Mouse (Mus musculus) 416B (cell line): ENCODE measurements at regions not wholly inside any gene's neighbourhood (a gene's known extent, or its start where the extent isn't known, plus 50 kb on each side); places are given as distances from the start of the nearest gene placed in this dataset.
A peak's percentile ranks its signal among the peaks of the same experiment; 100 is the strongest.

Experiments used
- DNase-seq: peaks from one replicate; pipeline ENCODE4 v3.0.0; 2011; ENCODE audit warnings: low read depth

DNA sequence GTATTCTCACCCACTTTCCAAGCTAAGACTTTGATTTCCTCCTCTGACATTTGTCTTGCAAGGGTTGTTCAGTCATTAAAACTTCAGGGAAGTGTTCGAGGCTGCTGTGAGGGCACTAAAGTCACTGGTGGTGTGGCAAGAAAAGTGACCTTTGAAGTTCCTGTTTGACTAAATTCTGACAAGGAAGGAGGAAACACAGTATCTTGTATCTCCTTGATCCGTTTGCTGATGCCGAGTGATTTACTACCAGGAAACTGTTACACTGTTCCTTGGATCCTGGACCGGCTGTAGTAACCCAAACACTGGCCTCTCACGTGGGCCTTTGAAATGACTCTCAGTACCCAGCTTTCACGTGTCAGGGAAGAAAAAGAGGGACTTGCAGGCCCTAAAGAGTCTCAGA lies 53.5 kb upstream of the Ralgapa2 start:
- DNase-seq, result peak; percentile 8

DNA sequence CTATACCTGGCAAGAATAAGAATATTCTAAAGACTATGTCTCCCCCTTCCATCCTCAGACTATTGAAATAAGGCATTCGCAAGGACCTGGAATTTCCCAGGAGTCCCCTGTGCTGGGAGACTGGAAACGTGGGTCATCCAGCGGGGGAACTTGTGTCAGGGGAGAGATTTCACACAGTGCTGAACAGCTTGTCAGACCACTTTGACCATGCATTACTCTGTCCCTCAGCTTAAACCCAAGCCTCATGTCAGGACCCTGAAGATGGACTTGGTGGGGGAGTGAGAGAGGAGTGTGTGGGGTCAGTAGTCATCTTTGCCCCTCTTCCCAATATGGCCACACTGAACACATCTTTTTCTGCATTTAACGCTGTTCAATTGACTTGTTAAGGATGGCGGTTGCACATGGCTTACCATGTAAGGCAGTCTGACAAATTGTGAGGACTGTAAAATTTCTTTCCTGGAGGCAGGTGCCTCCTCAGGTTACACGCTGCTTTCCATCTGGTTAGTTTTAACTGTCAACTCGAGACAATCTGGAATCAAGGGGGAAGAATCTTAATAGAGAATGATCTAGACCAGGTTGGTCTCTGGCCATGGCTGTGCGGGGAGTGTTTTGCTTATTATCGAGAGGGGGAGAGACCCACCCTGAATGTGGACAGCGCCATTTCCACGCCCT lies 56.2 kb upstream of the Ralgapa2 start:
- DNase-seq, result no peak

GRCm38 (mm10) chr2:146571036-146571435 lies 58.9 kb upstream of the Ralgapa2 start:
- no peak for DNase-seq

GRCm38 (mm10) chr2:146571857-146572256 lies 59.7 kb upstream of the Ralgapa2 start:
- no peak for DNase-seq

GRCm38 (mm10) chr2:146575610-146576297 lies 63.6 kb upstream of the Ralgapa2 start:
- DNase-seq, result no peak

DNA sequence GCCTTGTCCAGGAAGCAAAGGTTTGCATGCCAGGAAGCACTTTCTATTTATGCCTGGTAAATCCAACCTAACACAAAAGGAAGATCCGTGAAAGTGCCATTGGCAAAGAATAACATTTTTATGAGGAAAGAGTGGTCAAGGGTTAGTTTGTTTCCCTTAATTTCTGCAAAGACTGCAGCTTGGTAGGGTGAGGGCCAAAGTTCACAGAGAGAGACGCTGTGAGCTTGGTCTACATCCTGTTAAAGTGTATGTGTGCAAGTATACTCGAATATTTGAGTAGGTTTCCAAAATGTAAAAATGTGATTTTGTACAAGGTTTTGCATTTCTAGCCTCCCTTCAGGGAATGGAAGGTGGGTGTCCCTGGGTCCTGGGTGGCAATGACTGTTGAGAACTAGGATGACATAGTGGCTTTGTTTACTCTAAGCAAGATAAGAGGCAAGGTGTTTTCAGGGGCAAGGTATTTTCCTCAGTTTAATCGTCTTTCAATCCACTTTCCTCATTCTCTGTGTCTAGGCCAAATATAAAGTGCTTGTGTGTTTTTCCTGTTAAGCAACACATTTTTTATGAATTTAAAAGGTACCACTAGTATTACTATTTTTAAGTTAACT lies 64.3 kb upstream of the Ralgapa2 start:
- DNase-seq, result no peak

- no peak for DNase-seq
Observed at GRCm38 (mm10) chr2:146577096-146577495, 65.0 kb upstream of the Ralgapa2 start.

DNA sequence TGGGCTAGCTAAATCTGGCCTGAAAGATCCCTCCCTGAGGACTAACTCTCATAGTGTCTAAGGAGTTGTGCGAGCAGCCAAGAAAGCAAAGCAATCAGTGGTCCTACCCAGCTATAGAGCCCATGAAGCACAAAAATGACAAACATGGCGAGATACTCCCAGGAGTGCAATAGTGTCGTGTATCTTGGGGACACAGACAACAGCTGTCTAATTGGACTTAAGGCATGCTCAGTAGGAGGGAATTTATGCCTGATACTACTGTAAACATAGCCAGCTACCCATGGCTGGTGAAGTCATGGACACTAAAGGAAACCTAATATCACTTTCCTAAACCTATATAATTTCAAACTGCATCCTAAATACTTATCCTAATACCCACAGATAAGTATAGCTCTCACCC lies 69.1 kb upstream of the Ralgapa2 start:
- no peak for DNase-seq

DNA sequence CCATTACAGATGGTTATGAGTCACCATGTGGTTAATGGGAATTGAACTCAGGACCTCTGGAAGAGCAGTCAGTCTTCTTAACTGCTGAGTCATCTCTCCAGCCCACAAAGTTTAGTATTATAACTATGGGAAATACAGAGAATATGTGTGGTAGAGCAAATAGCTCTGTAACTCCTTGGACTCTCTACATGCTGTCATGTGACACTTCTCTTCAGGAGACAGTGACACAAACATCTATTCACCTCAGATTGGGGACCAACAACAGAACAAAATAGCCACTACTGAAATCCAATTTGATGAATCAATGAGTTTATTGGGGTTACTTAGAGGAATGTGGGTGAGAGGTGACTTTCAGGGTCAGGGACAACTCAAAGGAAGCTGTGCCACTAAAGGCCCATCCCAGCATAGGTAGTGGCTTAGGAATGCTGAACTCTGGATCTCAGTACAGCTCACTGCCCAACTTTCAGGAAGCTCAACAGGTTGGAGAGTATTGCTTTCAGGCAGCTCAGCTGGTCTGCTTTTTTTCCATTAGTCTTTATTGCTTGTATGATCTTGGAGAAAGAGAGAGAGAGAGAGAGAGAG lies 71.8 kb upstream of the Ralgapa2 start:
- peak; percentile 12 for DNase-seq

- DNase-seq, result no peak
Observed at GRCm38 (mm10) chr2:146586381-146586780, 74.2 kb upstream of the Ralgapa2 start.

DNA sequence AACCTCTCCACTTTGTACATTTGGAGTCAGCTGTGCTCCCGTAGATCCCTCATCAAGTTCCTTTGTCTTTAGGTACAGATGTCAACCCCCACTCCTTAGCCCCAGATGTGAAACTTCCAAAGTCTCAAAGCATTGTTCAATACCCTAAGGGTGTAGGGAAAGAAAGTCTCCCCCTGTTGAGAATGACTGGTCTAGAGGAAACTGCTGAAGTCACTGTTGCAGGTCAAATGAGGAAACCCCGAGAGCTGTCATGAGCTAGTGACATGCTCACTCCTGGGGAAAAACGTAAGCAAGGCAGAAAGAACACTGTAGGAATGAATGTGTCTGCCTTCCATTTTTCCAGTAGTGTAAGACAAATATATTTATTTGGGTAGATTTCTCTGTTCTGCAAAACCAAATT lies 74.8 kb upstream of the Ralgapa2 start:
- no peak for DNase-seq

DNA sequence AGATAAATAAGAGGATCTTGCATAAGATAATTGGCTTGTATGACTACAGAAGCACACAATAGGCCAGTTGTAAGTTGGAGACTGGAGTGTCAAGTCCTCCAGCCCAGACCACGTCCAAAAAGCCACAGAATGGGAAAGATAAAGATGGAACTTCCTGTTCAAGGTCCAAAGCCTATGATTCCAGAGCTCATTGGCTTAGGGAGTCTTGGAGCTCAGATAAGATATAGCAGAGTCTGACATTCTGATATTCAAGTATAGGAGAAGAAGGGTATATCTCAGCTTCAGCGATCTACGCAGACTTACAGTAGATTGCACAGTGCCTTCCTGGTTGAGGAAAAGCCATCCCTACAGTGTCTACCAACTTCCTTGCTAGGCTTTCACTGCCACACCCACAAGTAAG lies 77.7 kb upstream of the Ralgapa2 start:
- no peak for DNase-seq

- DNase-seq, result no peak
Observed at GRCm38 (mm10) chr2:146593291-146593690, 81.1 kb upstream of the Ralgapa2 start.

DNA sequence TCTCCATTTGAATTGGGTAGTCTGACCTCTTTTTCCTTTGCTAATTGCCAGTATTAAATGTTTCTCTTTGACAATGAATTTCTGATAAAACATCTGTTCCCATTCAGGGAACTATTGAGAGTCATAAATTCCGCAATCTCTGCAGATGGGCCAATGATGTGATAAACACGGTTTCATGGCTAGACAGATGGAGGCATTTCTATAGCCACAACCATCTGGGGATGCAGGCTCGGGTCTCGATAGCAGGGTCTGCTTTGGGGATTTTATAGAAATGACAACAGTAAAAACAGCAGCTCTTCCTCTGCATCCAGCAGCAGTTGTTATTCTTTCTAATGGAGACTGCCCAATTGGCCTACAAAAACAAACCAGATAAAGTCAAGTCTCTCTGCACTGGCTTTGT lies 82.1 kb upstream of the Ralgapa2 start:
- no peak for DNase-seq

GRCm38 (mm10) chr2:146595673-146596072 lies 83.5 kb upstream of the Ralgapa2 start:
- DNase-seq, result no peak

DNA sequence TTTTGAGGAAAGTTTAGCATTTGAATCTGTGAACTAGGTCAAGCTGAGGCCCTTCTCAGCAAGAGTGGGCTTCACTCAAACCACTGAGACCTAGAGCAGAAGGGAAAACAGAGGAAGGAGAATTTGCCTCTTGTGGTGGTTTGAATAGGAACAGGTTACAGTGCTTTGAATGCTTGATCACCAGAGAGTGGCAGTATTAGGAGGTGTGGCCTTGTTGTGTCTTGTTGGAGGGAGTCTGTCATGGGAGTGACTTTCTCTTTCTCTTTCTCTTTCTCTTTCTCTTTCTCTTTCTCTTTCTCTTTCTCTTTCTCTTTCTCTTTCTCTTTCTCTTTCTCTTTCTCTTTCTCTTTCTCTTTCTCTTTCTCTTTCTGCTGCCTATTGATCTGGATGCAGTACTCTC lies 94.0 kb upstream of the Ralgapa2 start:
- DNase-seq, result peak; percentile 20

DNA sequence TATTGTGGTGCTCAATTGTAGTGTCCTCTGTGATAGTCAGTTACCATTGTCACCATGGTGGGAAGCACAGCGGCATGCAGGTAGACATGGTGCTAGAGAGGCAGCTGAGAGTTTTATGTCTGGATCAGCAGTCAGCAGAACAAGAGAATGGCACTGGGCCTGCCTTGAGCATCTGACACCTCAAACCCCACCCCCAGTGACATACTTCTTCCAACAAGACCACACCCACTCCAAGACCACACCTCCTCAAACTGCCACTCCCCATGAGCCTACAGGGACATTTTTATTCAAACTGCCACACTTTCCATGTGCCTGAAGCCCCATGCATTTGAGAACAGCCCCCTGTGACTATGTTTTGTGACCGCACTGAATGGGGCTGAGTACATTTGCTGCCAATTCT lies 98.8 kb upstream of the Ralgapa2 start:
- DNase-seq, result no peak

DNA sequence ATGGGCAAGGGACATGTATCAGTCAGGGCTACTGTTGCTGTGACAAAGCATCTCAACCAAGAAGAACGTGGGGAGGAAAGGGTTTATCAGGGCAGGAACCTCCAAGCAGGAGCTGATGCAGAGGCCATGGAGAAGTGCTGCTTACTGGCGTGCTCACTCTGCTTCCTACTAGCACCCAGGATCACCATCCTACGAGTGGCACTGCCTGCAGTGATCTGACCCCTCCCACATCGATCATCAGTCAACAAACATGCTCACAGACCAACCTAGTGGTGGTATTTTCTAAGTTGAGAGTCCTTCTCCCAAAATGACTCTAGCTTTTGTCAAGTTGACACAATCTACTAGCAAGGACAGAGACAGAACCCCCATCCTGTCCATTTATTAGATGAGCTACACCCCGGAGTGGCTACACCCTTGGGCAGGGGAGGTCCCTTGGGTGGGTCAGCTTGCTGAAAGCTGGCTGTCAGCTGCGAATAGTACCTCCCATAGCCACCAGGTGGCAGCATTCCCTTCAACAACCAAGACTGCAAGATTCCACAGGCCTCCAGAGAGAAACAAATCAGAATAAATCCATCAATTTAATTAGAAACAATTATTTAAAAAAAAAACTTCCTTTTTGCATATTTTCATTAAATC lies 99.9 kb upstream of the Ralgapa2 start:
- DNase-seq, result peak; percentile 78

GRCm38 (mm10) chr2:146612522-146613288 lies 100.6 kb upstream of the Ralgapa2 start:
- DNase-seq, result peak; percentile 53

- peak; percentile 61 for DNase-seq
Observed at GRCm38 (mm10) chr2:146621167-146621566, 109.0 kb upstream of the Ralgapa2 start.

DNA sequence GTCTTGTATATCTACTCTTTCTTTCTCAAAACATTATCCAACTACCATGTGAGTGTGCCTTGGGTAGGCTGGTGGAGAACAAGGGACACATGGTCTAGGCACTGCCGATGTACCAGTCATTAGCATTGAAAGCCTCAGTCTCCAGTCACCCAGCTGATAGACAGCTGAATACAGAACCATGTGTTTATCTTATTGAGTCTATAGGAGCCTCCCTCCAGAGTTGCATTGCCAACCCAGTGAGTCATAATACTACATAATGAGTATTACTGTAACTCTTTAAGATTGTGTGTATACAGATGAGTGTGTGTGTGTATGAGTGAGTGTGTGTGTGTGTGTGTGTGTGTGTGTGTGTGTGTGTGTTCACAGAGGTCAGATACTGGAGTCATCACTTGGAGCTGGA lies 110.9 kb upstream of the Ralgapa2 start:
- DNase-seq, result peak; percentile 15

DNA sequence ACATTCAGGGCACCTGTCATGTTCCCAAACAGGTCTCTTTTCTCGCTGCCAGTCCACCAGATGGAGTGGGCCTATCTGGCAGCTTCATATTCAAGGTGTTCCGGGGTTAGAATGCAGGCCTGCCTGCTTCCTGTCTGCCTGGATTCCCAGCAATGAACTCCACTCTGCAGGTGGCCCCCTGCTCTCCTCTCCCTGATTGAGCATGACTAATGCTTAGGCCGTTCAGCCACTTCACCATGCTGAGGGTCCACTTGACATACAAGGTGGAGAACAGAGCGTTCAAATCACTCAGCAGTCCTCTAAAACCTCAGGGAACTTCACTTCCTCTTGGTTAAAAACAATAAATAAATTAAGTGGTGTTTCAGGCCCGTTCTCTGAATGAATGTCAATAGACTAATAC lies 112.1 kb upstream of the Ralgapa2 start:
- no peak for DNase-seq
